Mouse (Mus musculus) small intestine, adult 2 months (tissue): ENCODE measurements around the gene Atp13a2.

Source experiments
- CTCF ChIP-seq: fragments of 200-500 bp; IDR thresholded peaks from 2 replicates; pipeline ENCODE4 v1.5.1; 2012; ENCODE audit warnings: low read depth, mild to moderate bottlenecking, control low read depth, inconsistent platforms, low read length, moderate library complexity, mixed read lengths; ENCODE audit not compliant: insufficient replicate concordance, insufficient read length; ENCODE audit errors: extremely low read depth
- POLR2A ChIP-seq: fragments of 200-500 bp; IDR thresholded peaks from 2 replicates; pipeline ENCODE4 v1.6.1; 2012; ENCODE audit warnings: low read depth, mild to moderate bottlenecking, control low read depth, inconsistent platforms, low read length, moderate library complexity

DNA sequence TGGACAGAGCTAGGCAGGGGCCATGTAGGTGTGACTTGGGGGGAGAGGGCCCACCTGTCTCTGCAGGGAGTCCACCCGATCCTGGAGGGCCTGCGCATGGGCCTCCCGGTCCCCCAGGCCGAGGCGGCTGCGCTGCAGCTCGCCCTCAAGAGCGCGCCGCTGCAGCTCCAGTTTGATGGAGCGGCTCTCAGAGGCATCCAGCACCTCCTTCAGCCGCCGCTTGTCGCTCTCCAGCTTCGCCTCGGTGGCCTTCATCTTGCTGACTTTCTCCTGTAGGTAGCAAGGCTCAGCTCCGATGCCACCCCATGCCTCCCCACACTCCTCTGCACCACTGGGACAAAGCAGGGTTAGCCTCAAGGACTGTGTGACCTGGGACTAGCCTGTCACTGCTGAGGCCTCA, 33.5 kb downstream of the Atp13a2 start:
- TF ChIP-seq POLR2A, result no peak
- no peak for TF ChIP-seq CTCF
